Mouse (Mus musculus) liver, embryonic 11.5 days (tissue): ENCODE data around the gene Aicda. TPM values are rescaled to one million over a fixed set of nuclear protein-coding genes. Genes with fewer than 3 reads are reported as not detected.
A peak's percentile ranks its signal among the peaks of the same experiment; 100 is the strongest.
"Not testable (repeated sequence)": the region's sequence is repeated elsewhere in the genome, so short reads cannot be mapped to it uniquely, and the experiment has no call there.

ENCODE experiments used
- ATAC-seq: fragments of 200-750 bp; cut with Nextera tagmentation; replicated peaks from 2 replicates; pipeline ENCODE4 v1.8.0; 2017; ENCODE audit warnings: moderate number of reproducible peaks, mild to moderate bottlenecking, moderate TSS enrichment, moderate library complexity; ENCODE audit not compliant: low FRiP score
- DNase-seq: peaks from one replicate; pipeline ENCODE4 v3.0.0-alpha.2; 2017; ENCODE audit warnings: low spot score
- H3K27ac ChIP-seq: fragments of 300-500 bp; sonication (generic); 2 replicates; pipeline ENCODE4 v1.5.1; 2014; ENCODE audit warnings: mild to moderate bottlenecking, low read depth, low read length, control low read depth
- H3K27me3 ChIP-seq: fragments of 300-500 bp; sonication (generic); replicated peaks from 2 replicates; pipeline ENCODE4 v1.6.1; 2014; ENCODE audit warnings: low read length, mixed read lengths; ENCODE audit not compliant: control insufficient read depth, insufficient read depth
- H3K36me3 ChIP-seq: fragments of 300-500 bp; sonication (generic); 2 replicates; pipeline ENCODE4 v1.6.1; 2014; ENCODE audit warnings: mild to moderate bottlenecking, low read length, moderate library complexity, mixed read lengths; ENCODE audit not compliant: control insufficient read depth, insufficient read depth
- H3K4me1 ChIP-seq: fragments of 300-500 bp; sonication (generic); replicated peaks from 2 replicates; pipeline ENCODE4 v1.6.1; 2014; ENCODE audit warnings: low read length, mixed read lengths; ENCODE audit not compliant: control insufficient read depth, insufficient read depth
- H3K4me2 ChIP-seq: fragments of 300-500 bp; sonication (generic); 2 replicates; pipeline ENCODE4 v1.6.1; 2014; ENCODE audit warnings: mild to moderate bottlenecking, control low read depth, moderate library complexity
- H3K4me3 ChIP-seq: fragments of 300-500 bp; sonication (generic); 2 replicates; pipeline ENCODE4 v1.5.1; 2014; ENCODE audit warnings: low read depth, low read length, control low read depth
- H3K9ac ChIP-seq: fragments of 300-500 bp; sonication (generic); 2 replicates; pipeline ENCODE4 v1.6.1; 2014; ENCODE audit warnings: low read depth, low read length, control low read depth
- H3K9me3 ChIP-seq: fragments of 300-500 bp; sonication (generic); 2 replicates; pipeline ENCODE4 v1.6.1; 2016; ENCODE audit warnings: low read length, inconsistent platforms, mixed read lengths; ENCODE audit not compliant: control insufficient read depth
- WGBS: fragments of 180-500 bp; shearing (Covaris S2); extraction: QIAGEN DNeasy Blood & Tissue Kit; methylation state at CpG from one replicate; pipeline ENCODE4 v1.1.7; 2014; 5-methylcytosine and 5-hydroxymethylcytosine counted together
- polyA plus RNA-seq: library from polyadenylated mRNA; unstranded; fragments of >200 nt; fragmentation: Nextera tagmentation; extraction: Ambion mirVana; gene quantifications from 2 replicates; pipeline ENCODE4 v1.2.1, GENCODE M21; 2014

The Aicda gene
- polyA plus RNA-seq, 1 experiment from 2014 or later: 0.18 TPM

DNA sequence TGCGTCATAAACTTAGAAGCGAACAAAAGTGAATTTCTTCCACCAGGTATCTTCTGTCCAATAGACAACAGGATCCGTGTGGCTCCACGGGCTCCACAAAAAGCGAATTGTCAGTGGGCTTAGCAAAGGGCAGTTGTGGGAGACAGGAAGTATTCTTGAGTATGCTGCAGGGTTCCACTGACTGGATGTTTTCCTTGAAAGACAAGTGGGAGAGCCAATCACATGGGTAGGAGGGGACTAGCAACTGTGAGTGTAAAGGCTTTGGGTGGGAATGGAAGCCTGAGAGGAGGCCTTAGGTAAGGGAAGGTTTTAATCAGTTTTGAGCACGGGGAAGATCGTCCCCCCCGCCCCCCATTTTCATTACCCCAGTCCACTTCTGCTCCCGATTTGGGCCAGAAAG, 31.0 kb upstream of the Aicda start:
- DNase-seq: no peak
- H3K4me1 ChIP-seq: no peaks in the 10 kb centered on the region
- WGBS: 67% methylated on average over 9 of the region's 9 CpGs

DNA sequence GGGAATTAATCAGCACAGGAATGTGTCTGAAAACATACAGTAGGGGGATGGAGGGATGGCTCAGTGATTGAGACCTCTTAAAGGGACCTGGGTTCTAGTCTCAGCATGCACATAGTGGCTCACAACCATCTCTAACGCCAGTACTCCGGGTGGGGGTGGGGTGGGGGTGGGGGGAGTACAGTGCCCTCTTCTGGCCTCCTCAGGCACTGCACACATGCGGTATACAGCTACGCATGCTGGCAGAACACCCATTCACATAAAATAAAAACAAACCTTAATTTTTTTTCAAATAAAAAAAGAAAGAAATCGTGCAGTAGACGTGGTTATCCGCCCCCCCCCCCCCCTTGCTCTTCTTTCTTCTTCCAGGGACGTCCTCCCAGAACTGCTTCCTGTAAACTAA, 30.3 kb upstream of the Aicda start:
- Histone ChIP-seq H3K27ac (no peak overlapping the region), H3K4me1 (no peaks in the 10 kb centered on the region), H3K9ac (no peak overlapping the region), H3K27me3 (no peaks in the 10 kb centered on the region), H3K9me3 (no peaks in the 10 kb centered on the region), H3K36me3 (no peaks in the 10 kb centered on the region), H3K4me2 (no peak overlapping the region), H3K4me3 (no peak overlapping the region)
- WGBS: 83% methylated on average over 8 of the region's 8 CpGs
- no peak for DNase-seq
- no peak for ATAC-seq

More for the DNA sequence above, 31.0 kb upstream of the Aicda start:
- Histone ChIP-seq H3K36me3 (no peaks in the 10 kb centered on the region), H3K9me3 (no peaks in the 10 kb centered on the region), H3K4me2 (no peak overlapping the region), H3K27me3 (no peaks in the 10 kb centered on the region), H3K27ac (no peak overlapping the region), H3K4me3 (no peak overlapping the region), H3K9ac (no peak overlapping the region)
- no peak for ATAC-seq

DNA sequence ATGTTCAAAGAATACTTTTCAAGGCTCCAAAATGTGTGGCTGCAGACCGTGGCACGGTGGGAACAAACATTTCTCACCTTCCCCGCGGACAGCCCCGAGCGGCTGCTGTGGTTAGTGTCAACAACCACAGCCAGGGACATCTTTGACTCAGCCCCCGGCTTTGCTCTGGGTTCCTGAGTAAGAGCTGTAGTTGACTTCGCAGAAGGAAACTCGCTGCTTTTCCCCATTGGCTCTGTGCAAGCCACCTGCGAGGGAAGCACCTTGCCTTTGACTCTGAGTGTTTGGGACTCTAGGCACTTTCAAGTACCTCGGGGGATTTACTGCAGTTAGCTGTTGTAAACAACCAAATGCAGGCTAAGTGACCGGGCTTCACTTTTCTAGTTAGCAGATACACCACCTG, 26.0 kb upstream of the Aicda start:
- Histone ChIP-seq H3K27me3 (no peaks in the 10 kb centered on the region), H3K4me3 (no peak overlapping the region), H3K36me3 (no peaks in the 10 kb centered on the region), H3K9me3 (no peaks in the 10 kb centered on the region), H3K4me1 (no peaks in the 10 kb centered on the region), H3K27ac (no peak overlapping the region), H3K4me2 (no peak overlapping the region), H3K9ac (no peak overlapping the region)
- ATAC-seq: no peak
- 20% methylated on average over 12 of the region's 12 CpGs for WGBS
- DNase-seq: no peak

GRCm38 (mm10) chr6:122528136-122528535, 25.5 kb upstream of the Aicda start:
- DNase-seq: no peak
- Histone ChIP-seq H3K4me3 (no peak overlapping the region), H3K9me3 (no peaks in the 10 kb centered on the region), H3K9ac (no peak overlapping the region), H3K4me2 (no peak overlapping the region), H3K27me3 (no peaks in the 10 kb centered on the region), H3K36me3 (no peaks in the 10 kb centered on the region), H3K27ac (no peak overlapping the region), H3K4me1 (0 out of 2 replicates have a peak, but pooled peaks cover 2% of the 10 kb centered on the region)
- ATAC-seq: no peak
- WGBS: 77% methylated on average over 11 of the region's 11 CpGs

DNA sequence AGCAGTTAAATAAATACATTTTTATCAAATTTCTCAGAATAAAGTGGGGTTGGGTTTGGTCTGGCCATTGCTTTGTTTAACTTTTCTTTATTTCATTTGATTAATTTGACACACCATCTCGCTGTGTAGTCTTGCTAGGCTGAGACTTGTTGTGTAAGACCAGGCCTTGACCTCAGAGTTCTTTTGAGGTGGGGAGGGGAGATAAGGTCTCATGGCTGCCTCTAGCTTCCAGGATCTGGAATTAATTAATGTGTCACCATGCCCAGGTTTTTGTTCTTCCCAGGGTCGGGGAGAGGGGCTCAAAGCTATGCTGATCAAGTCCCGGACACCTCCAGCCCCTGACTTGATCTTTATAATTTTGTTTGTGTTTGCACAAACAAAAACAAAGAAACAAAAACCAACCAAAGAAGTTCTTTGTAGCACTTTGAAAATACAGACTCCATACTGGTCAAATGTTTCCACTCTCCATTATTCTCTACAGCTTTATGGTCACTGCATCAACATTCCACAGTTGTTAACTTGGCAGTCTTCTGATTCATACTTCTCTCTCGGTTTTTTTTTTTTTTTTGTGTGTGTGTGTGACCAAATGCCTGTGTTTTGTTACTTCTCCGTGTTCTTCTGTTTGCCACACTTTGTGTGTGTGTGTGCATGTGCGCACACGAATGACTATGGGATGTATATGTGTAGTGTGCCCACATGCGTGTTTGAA, 22.0 kb upstream of the Aicda start:
- H3K9ac ChIP-seq: no peak overlapping the region
- 66% methylated on average over 8 of the region's 8 CpGs for WGBS
- H3K4me1 ChIP-seq: 0 out of 2 replicates have a peak, but pooled peaks cover 2% of the 10 kb centered on the region
- H3K36me3 ChIP-seq: no peaks in the 10 kb centered on the region
- no peak for ATAC-seq
- no peak overlapping the region for H3K27ac ChIP-seq
- DNase-seq: no peak
- no peak overlapping the region for H3K4me3 ChIP-seq
- H3K27me3 ChIP-seq: no peaks in the 10 kb centered on the region
- no peak overlapping the region for H3K4me2 ChIP-seq
- H3K9me3 ChIP-seq: no peaks in the 10 kb centered on the region

GRCm38 (mm10) chr6:122532883-122533302, 20.7 kb upstream of the Aicda start:
- Histone ChIP-seq H3K4me1 (0 out of 2 replicates have a peak, but pooled peaks cover 2% of the 10 kb centered on the region), H3K27me3 (no peaks in the 10 kb centered on the region), H3K9me3 (no peaks in the 10 kb centered on the region), H3K36me3 (no peaks in the 10 kb centered on the region), H3K27ac (no peak overlapping the region), H3K4me2 (peak overlapping the region; percentile 18), H3K9ac (no peak overlapping the region), H3K4me3 (no peak overlapping the region)
- 18% methylated on average over 4 of the region's 4 CpGs for WGBS
- ATAC-seq (no peak), DNase-seq (no peak)

DNA sequence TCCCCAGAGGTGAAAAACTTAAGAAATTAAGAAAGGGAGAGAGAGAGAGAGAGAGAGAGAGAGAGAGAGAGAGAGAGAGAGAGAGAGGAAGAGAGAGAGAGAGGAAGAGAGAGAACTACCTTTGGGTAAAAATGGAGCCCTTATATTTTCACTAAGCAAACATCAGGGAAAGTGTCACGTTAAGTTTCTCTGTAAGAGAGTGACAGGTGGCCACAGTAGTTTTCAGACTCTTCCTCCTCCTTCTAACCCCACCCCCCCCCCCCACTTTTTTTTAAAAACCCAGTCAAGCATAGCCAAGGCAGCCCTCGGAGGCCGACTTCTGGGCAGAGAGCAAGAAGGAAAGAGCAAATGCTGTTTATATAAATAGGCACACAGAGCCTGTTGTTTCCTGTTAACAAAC, 19.6 kb upstream of the Aicda start:
- WGBS: 57% methylated on average over 3 of the region's 3 CpGs
- H3K9me3 ChIP-seq: no peaks in the 10 kb centered on the region

GRCm38 (mm10) chr6:122539564-122539963, 14.0 kb upstream of the Aicda start:
- no peak for ATAC-seq
- Histone ChIP-seq H3K27me3 (no peaks in the 10 kb centered on the region), H3K9me3 (no peaks in the 10 kb centered on the region), H3K4me3 (no peak overlapping the region), H3K36me3 (no peaks in the 10 kb centered on the region), H3K4me1 (no peaks in the 10 kb centered on the region), H3K27ac (no peak overlapping the region), H3K4me2 (no peak overlapping the region), H3K9ac (no peak overlapping the region)
- 88% methylated on average over 9 of the region's 9 CpGs for WGBS
- no peak for DNase-seq

More for the DNA sequence above, 19.6 kb upstream of the Aicda start:
- Histone ChIP-seq H3K4me1 (0 out of 2 replicates have a peak, but pooled peaks cover 2% of the 10 kb centered on the region), H3K9ac (no peak overlapping the region), H3K4me3 (no peak overlapping the region), H3K36me3 (no peaks in the 10 kb centered on the region), H3K4me2 (no peak overlapping the region), H3K27ac (no peak overlapping the region), H3K27me3 (no peaks in the 10 kb centered on the region)
- ATAC-seq (no peak), DNase-seq (no peak)

DNA sequence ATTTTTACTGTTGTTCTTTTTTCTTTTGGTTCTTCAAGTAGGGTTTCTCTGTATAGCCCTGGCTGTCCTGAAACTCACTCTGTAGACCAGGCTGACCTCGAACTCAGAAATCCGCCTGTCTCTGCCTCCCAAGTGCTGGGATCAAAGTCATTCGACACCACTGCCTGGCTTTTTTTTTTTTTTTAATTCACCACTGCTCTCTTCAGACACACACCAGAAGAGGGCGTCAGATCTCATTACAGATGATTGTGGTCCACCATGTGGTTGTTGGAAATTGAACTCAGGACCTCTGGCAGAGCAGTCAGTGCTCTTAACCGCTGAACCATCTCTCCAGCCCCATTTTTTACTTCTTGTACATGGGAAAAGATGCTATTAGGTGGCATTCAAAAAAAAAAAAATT, 11.1 kb upstream of the Aicda start:
- not testable (repeated sequence) for ATAC-seq, H3K27me3 ChIP-seq, H3K9me3 ChIP-seq, H3K4me3 ChIP-seq, H3K27ac ChIP-seq, H3K9ac ChIP-seq, DNase-seq, H3K36me3 ChIP-seq, H3K4me1 ChIP-seq, H3K4me2 ChIP-seq
- WGBS: 65% methylated on average over 5 of the region's 5 CpGs
